Mouse (Mus musculus): ENCODE measurements around the gene Sec61a2.

- TF ChIP-seq CTCF (IDR thresholded peaks at IDR 0.05; ENCODE audit: low read depth) (no peak), EP300 (IDR thresholded peaks at IDR 0.05; ENCODE audit: low read depth) (no peak)
Measured at GRCm38 (mm10) chr2:5840815-5841214, 54.4 kb downstream of the Sec61a2 start.
